Mouse (Mus musculus) embryonic facial prominence, embryonic 11.5 days (tissue): Measurements from ENCODE around the gene Cln6. TPM values are rescaled to one million over a fixed set of nuclear protein-coding genes. Genes with fewer than 3 reads are reported as not detected.
"Not testable (repeated sequence)": the region's sequence is repeated elsewhere in the genome, so short reads cannot be mapped to it uniquely, and the experiment has no call there.

ENCODE experiments used
- ATAC-seq: fragments of 200-750 bp; cut with Nextera tagmentation; replicated peaks from 2 replicates; pipeline ENCODE4 v1.8.0; 2017; ENCODE audit warnings: low read depth; ENCODE audit not compliant: insufficient number of reproducible peaks, low FRiP score, low TSS enrichment
- DNase-seq: peaks from one replicate; pipeline ENCODE4 v3.0.0-alpha.2; 2015; ENCODE audit warnings: low spot score
- H3K27ac ChIP-seq: fragments of 300-500 bp; sonication (generic); replicated peaks from 2 replicates; pipeline ENCODE4 v1.5.1; 2014; ENCODE audit warnings: mild to moderate bottlenecking, low read depth, low read length, control low read depth
- H3K27me3 ChIP-seq: fragments of 300-500 bp; sonication (generic); 2 replicates; pipeline ENCODE4 v1.6.1; 2014; ENCODE audit warnings: mild to moderate bottlenecking, low read length, moderate library complexity, mixed read lengths; ENCODE audit not compliant: control insufficient read depth, insufficient read depth
- H3K36me3 ChIP-seq: fragments of 300-500 bp; sonication (generic); replicated peaks from 2 replicates; pipeline ENCODE4 v1.6.1; 2014; ENCODE audit warnings: low read depth, mild to moderate bottlenecking, low read length, moderate library complexity, mixed read lengths; ENCODE audit not compliant: control insufficient read depth, insufficient read depth
- H3K4me1 ChIP-seq: fragments of 300-500 bp; sonication (generic); 2 replicates; pipeline ENCODE4 v1.6.1; 2014; ENCODE audit warnings: low read length, mixed read lengths; ENCODE audit not compliant: control insufficient read depth, insufficient read depth
- H3K4me2 ChIP-seq: fragments of 300-500 bp; sonication (generic); 2 replicates; pipeline ENCODE4 v1.6.1; 2014; ENCODE audit warnings: low read depth, mild to moderate bottlenecking, control low read depth, low read length, moderate library complexity
- H3K4me3 ChIP-seq: fragments of 300-500 bp; sonication (generic); 2 replicates; pipeline ENCODE4 v1.5.1; 2014; ENCODE audit warnings: low read depth, low read length, control low read depth
- H3K9ac ChIP-seq: fragments of 300-500 bp; sonication (generic); replicated peaks from 2 replicates; pipeline ENCODE4 v1.6.1; 2014; ENCODE audit warnings: mild to moderate bottlenecking, control low read depth, low read length
- H3K9me3 ChIP-seq: fragments of 300-500 bp; sonication (generic); replicated peaks from 2 replicates; pipeline ENCODE4 v1.6.1; 2016; ENCODE audit warnings: mild to moderate bottlenecking, low read length, inconsistent platforms, mixed read lengths; ENCODE audit not compliant: control insufficient read depth
- WGBS: fragments of 180-500 bp; shearing (Covaris S2); extraction: QIAGEN DNeasy Blood & Tissue Kit; methylation state at CpG from one replicate; pipeline ENCODE4 v1.1.7; 2014; 5-methylcytosine and 5-hydroxymethylcytosine counted together
- polyA plus RNA-seq: library from polyadenylated mRNA; unstranded; fragments of >200 nt; fragmentation: Nextera tagmentation; extraction: Ambion mirVana; gene quantifications from 2 replicates; pipeline ENCODE4 v1.2.1, GENCODE M21; 2014

Cln6 gene
- polyA plus RNA-seq: 9.2 and 10.5 TPM in 2 replicates

DNA sequence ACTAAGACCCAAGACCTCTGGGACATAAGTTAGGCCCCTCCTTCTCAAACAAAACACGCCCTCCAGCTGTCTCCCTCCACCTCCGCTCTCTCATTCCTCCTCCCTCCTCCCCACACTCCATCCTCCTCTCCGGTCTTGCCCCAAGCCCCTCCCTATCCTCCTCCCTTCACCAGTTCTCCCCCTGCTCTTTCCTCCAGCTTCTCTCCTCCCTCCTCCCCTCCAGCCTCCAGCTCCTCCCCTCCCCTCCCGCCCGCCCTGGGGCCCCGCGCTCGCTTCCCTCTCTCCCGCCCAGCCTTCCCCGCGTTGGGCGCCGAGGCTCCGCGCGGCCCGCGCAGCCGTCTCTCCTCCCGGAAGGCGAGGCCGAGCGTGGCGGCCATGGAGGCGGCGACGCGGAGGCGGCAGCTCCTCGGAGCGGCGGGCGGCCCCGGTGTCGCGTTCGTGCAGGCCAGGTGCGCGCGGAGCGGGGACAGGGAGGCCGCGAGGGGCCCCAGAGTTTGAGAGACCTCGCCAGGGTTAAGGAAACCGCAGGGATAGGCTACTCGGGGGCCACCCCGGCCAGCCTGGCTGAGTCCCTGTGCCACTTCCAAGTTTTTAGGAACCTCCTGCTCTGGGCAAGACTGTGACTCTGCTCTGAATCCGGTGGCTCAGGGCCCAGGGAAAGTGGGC lies at the start of gene Cln6:
Cln6 (plus strand) TSS at position 280 of the 666 bp plus-strand sequence.
- no peaks in the 10 kb centered on the region for H3K9me3 ChIP-seq
- WGBS: 0% methylated on average over 25 of the region's 48 CpGs

GRCm38 (mm10) chr9:62789856-62790255 lies 48.7 kb upstream of the Cln6 start:
- no peaks in the 10 kb centered on the region for H3K27me3 ChIP-seq
- H3K9me3 ChIP-seq: no peaks in the 10 kb centered on the region
- no peaks in the 10 kb centered on the region for H3K4me1 ChIP-seq
- no peak for ATAC-seq
- H3K27ac ChIP-seq: no peak overlapping the region
- no peak for DNase-seq
- H3K36me3 ChIP-seq: no peaks in the 10 kb centered on the region
- no peak overlapping the region for H3K9ac ChIP-seq
- no peak overlapping the region for H3K4me2 ChIP-seq
- 86% methylated on average over 12 of the region's 12 CpGs for WGBS
- H3K4me3 ChIP-seq: no peak overlapping the region

More for the DNA sequence above, at the start of gene Cln6:
- H3K9ac ChIP-seq: peak within 1 kb of the TSS; percentile 92
- H3K4me2 ChIP-seq: peak within 1 kb of the TSS; percentile 87
- H3K27me3 ChIP-seq: no peaks in the 10 kb centered on the region
- H3K4me3 ChIP-seq: peak within 1 kb of the TSS; percentile 66
- DNase-seq (peak; percentile 89), ATAC-seq (peak; percentile 82)
- peaks cover 3% of the 10 kb centered on the region; the same call in 1 of the 2 replicates for H3K4me1 ChIP-seq
- no peaks in the 10 kb centered on the region for H3K36me3 ChIP-seq
- peak within 1 kb of the TSS; percentile 57; the same call in 1 of the 2 replicates for H3K27ac ChIP-seq

GRCm38 (mm10) chr9:62799218-62799617 lies 39.4 kb upstream of the Cln6 start:
- 88% methylated on average over 2 of the region's 2 CpGs for WGBS
- H3K36me3 ChIP-seq: not testable (repeated sequence)

GRCm38 (mm10) chr9:62810095-62810494 lies 28.5 kb upstream of the Cln6 start:
- peak overlapping the region; percentile 97 for H3K4me3 ChIP-seq
- ATAC-seq: no peak

More at GRCm38 (mm10) chr9:62799218-62799617, 39.4 kb upstream of the Cln6 start:
- not testable (repeated sequence) for H3K9ac ChIP-seq, DNase-seq, ATAC-seq, H3K4me1 ChIP-seq, H3K27ac ChIP-seq, H3K4me3 ChIP-seq, H3K27me3 ChIP-seq, H3K9me3 ChIP-seq, H3K4me2 ChIP-seq

GRCm38 (mm10) chr9:62810543-62811515 lies 27.8 kb upstream of the Cln6 start:
- DNase-seq: peak; percentile 35
- Histone ChIP-seq H3K9ac (peak overlapping the region; percentile 88), H3K27ac (peak overlapping the region; percentile 88), H3K9me3 (no peaks in the 10 kb centered on the region), H3K36me3 (no peaks in the 10 kb centered on the region), H3K27me3 (no peaks in the 10 kb centered on the region), H3K4me3 (peak overlapping the region; percentile 97), H3K4me2 (peak overlapping the region; percentile 76), H3K4me1 (no peaks in the 10 kb centered on the region)
- WGBS: under 1% methylated on average over 58 of the region's 58 CpGs
- peak; percentile 60; the same call in 1 of the 2 replicates for ATAC-seq

More at GRCm38 (mm10) chr9:62810095-62810494, 28.5 kb upstream of the Cln6 start:
- DNase-seq: no peak
- WGBS: 26% methylated on average over 8 of the region's 8 CpGs
- Histone ChIP-seq H3K36me3 (no peaks in the 10 kb centered on the region), H3K4me2 (peak overlapping the region; percentile 76), H3K27me3 (no peaks in the 10 kb centered on the region), H3K4me1 (no peaks in the 10 kb centered on the region), H3K27ac (no peak overlapping the region), H3K9me3 (no peaks in the 10 kb centered on the region), H3K9ac (peak overlapping the region; percentile 88)

DNA sequence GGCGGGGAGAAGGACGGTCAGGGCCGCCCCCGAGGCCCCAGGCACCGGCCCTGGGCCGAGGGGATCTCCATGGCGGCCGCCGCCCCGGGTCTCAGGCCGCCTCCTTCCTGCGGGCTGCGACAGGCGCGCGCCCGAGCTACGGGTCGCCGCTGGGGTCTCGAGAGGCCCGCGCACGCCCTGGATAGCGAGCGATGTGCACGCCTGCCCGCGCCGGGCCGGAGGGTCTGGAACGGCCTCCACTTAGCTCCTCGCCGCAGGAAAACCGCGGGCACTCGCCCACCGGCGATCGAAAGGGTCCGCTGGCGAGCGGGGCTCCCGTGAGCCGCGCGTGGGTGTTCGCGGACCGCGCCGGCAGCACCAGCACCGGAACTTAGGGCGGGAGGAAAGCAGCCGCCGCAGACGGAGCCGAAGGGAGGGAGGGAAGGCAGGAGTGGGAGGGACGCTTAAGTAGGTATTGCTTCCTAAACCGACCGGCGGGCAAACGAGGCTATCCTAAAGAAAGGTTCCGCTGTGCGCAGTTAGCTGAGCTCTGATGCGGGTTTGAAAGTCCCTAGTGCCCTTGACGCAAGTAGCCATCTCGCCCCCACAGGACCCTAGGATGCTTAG lies 27.0 kb upstream of the Cln6 start, which contains the start of gene Fem1b:
Fem1b (minus strand) TSS at position 419 of the 606 bp plus-strand sequence.
- H3K36me3 ChIP-seq: no peaks in the 10 kb centered on the region
- H3K4me2 ChIP-seq: peak within 1 kb of the TSS; percentile 76
- DNase-seq (peak; percentile 96), ATAC-seq (peak; percentile 91)
- H3K27ac ChIP-seq: peak within 1 kb of the TSS; percentile 88
- H3K4me1 ChIP-seq: no peaks in the 10 kb centered on the region
- no peaks in the 10 kb centered on the region for H3K27me3 ChIP-seq
- H3K9me3 ChIP-seq: no peaks in the 10 kb centered on the region
- H3K9ac ChIP-seq: peak within 1 kb of the TSS; percentile 88
- peak within 1 kb of the TSS; percentile 97 for H3K4me3 ChIP-seq
- under 1% methylated on average over 51 of the region's 68 CpGs for WGBS

DNA sequence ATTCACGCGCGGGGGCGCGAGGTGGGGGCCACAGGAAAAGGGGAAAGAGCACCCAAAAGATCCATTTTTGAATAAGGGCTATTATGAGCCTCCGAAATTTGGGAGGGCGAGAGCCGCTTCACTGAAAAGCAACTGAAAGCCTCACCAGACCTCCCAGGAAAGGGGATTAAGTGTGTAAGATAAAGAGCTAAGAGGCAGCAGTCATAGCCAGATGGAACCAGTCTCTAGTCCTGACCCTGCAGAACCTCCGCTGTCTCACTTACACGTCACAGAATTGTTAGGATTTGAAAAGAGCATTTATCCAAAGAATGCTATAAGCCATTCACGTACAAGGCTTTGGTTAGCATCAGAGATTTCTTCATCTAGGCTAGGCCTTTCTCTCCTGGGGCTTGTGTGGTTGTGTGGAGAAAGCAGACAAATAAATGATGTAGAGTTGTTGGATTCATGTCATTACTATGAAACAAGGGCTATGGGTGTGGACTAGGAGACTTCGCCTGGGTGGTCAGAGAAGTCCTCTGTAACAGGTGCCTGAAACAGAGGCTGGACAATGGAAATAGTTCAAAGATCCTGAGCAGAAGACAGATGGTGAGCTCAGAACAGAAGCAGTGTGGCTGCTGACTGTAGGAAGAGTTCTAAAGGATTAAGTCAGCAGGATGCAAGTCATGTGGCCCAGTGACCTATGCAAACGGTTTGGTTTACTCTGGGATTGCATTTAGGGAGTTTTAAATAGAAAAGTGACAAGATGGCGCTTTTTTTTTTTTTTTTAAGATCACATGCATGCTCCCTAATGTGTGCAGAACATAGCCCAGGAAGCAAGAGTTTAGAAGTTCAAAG lies 26.2 kb upstream of the Cln6 start:
- peak; percentile 19 for DNase-seq
- Histone ChIP-seq H3K27ac (peak overlapping the region; percentile 88; the same call in 1 of the 2 replicates), H3K9me3 (no peaks in the 10 kb centered on the region), H3K36me3 (no peaks in the 10 kb centered on the region), H3K27me3 (no peaks in the 10 kb centered on the region), H3K4me3 (peak overlapping the region; percentile 97), H3K4me2 (peak overlapping the region; percentile 49), H3K4me1 (no peaks in the 10 kb centered on the region), H3K9ac (peak overlapping the region; percentile 88)
- peak; percentile 35; the same call in 1 of the 2 replicates for ATAC-seq
- WGBS: 14% methylated on average over 14 of the region's 14 CpGs
